Mouse (Mus musculus) forebrain, embryonic 16.5 days (tissue): Measurements from ENCODE around the gene Dpp9. TPM values are rescaled to one million over a fixed set of nuclear protein-coding genes. Genes with fewer than 3 reads are reported as not detected.
"Not testable (repeated sequence)": the region's sequence is repeated elsewhere in the genome, so short reads cannot be mapped to it uniquely, and the experiment has no call there.

Experiments used
- ATAC-seq: fragments of 200-750 bp; cut with Nextera tagmentation; 2 replicates; pipeline ENCODE4 v1.8.0; 2017; ENCODE audit warnings: mild to moderate bottlenecking, moderate library complexity
- H3K27ac ChIP-seq: fragments of 300-500 bp; sonication (generic); 2 replicates; pipeline ENCODE4 v1.5.1; 2014; ENCODE audit warnings: low read length, control low read depth
- H3K27me3 ChIP-seq: fragments of 300-500 bp; sonication (generic); replicated peaks from 2 replicates; pipeline ENCODE4 v1.6.1; 2014; ENCODE audit warnings: low read length; ENCODE audit not compliant: control insufficient read depth, insufficient read depth
- H3K36me3 ChIP-seq: fragments of 300-500 bp; sonication (generic); 2 replicates; pipeline ENCODE4 v1.6.1; 2014; ENCODE audit not compliant: control insufficient read depth, insufficient read depth
- H3K4me1 ChIP-seq: fragments of 300-500 bp; sonication (generic); replicated peaks from 2 replicates; pipeline ENCODE4 v1.6.1; 2014; ENCODE audit warnings: low read length; ENCODE audit not compliant: control insufficient read depth, insufficient read depth
- H3K4me2 ChIP-seq: fragments of 300-500 bp; sonication (generic); 2 replicates; pipeline ENCODE4 v1.6.1; 2014; ENCODE audit warnings: mild to moderate bottlenecking, low read length, control low read depth
- H3K4me3 ChIP-seq: fragments of 300-500 bp; sonication (generic); replicated peaks from 2 replicates; pipeline ENCODE4 v1.5.1; 2014; ENCODE audit warnings: mild to moderate bottlenecking, low read length, control low read depth
- H3K9ac ChIP-seq: fragments of 300-500 bp; sonication (generic); replicated peaks from 2 replicates; pipeline ENCODE4 v1.6.1; 2014; ENCODE audit warnings: low read depth, low read length, control low read depth
- H3K9me3 ChIP-seq: fragments of 300-500 bp; sonication (generic); 2 replicates; pipeline ENCODE4 v1.6.1; 2016; ENCODE audit warnings: low read length; ENCODE audit not compliant: control insufficient read depth
- WGBS: fragments of 180-500 bp; shearing (Covaris S2); extraction: QIAGEN DNeasy Blood & Tissue Kit; methylation state at CpG from one replicate; pipeline ENCODE4 v1.1.7; 2014; 5-methylcytosine and 5-hydroxymethylcytosine counted together
- polyA plus RNA-seq: library from polyadenylated mRNA; unstranded; fragments of >200 nt; fragmentation: Nextera tagmentation; extraction: Ambion mirVana; gene quantifications from 2 replicates; pipeline ENCODE4 v1.2.1, GENCODE M21; 2015

The Dpp9 gene
- 32.1 and 32.3 TPM in 2 replicates for polyA plus RNA-seq

DNA sequence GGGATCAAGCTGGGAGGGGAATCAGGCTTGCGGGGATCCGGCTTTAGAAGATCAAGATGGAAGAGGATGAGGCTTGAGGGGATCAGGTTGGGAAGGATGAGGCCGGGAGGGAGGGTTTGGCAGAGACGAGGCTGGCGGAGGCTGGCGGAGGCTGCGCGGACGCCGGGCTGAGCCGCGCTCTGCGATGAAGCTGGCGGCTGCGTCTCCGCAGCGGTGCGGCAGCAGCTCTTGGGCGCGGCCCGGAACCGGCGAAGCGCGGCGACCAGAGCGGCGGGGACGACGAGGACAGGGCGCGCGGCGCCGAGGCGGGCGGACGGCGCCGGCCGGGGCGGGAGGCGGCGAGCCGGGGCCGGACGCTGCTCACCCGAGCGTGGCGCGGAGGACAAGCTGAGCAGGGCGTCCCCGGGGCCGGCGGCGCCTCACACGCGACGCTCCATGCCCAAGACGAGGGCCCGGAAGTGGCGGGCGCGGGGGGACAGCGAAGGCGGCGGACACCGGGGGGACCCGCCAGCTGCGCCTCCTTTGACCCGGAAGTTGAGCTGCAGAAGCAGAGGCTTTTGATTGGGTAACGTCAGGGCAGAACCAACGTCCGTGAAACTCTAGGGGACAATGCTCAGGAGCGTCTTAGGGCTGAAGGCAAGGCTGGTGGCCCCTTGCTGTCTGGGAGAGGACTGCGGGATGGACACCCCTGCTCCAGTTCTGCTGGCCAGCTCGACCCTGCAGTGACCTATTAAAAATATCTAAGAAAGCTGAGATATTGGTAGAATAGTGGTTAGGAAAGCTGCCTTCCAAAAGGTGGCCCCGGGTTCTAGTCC lies at the start of gene Dpp9:
Gene Dpp9, minus strand, starts transcription at position 529 of the 815 bp plus-strand sequence.
- Histone ChIP-seq H3K27ac (peak within 1 kb of the TSS; percentile 86), H3K4me2 (peak within 1 kb of the TSS; percentile 95), H3K9me3 (no peaks in the 10 kb centered on the region), H3K4me3 (peak within 1 kb of the TSS; percentile 85), H3K27me3 (no peaks in the 10 kb centered on the region), H3K36me3 (no peaks in the 10 kb centered on the region), H3K4me1 (peaks cover 31% of the 10 kb centered on the region), H3K9ac (peak within 1 kb of the TSS; percentile 85)
- peak; percentile 99 for ATAC-seq
- under 1% methylated on average over 75 of the region's 78 CpGs for WGBS

DNA sequence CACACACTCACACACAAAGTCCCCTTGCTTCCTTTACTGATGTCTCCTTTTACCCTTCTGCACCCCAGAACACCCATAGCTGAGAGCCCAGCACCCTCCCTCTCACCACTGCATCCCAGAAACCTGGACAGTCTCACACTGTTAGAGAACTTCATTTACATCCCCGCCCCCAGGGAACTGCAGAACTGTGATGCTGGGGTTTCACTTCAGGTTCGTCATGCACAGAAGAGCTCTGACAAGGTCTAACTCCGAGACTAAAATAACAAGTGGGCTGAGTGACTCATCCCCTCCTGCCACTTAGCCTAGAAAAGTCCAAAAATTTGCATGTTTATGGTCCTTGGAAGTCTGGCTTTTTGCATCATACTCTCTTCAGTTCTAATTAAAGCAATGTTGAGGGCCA lies 47.6 kb upstream of the Dpp9 start:
- Histone ChIP-seq H3K4me1 (peaks cover 16% of the 10 kb centered on the region), H3K27ac (no peak overlapping the region), H3K27me3 (no peaks in the 10 kb centered on the region), H3K36me3 (no peaks in the 10 kb centered on the region; the same call in 1 of the 2 replicates), H3K9me3 (no peaks in the 10 kb centered on the region), H3K9ac (no peak overlapping the region), H3K4me3 (no peak overlapping the region), H3K4me2 (no peak overlapping the region)
- 74% methylated on average over 3 of the region's 3 CpGs for WGBS
- no peak for ATAC-seq

DNA sequence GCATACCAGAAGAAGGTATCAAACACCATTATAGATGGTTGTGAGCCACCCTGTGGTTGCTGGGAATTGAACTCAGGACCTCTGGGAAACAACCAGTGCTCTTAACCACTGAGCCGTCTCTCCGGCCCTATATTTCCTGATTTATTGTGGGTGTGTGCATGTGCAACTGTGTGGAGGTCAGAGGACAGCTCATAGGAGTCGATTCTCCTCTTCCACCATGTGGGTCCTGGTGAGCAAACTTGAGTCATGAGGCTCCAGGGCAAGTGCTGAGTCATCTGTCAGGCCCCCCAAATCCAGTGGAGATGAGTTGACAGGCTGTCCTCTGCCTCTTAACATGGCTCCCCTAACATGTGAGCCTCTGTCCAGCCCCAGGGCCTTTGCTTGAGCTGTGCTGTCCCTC lies 47.2 kb upstream of the Dpp9 start:
- H3K36me3 ChIP-seq, result peaks cover 2% of the 10 kb centered on the region
- no peak overlapping the region for H3K27ac ChIP-seq
- H3K4me1 ChIP-seq, result peaks cover 20% of the 10 kb centered on the region
- no peaks in the 10 kb centered on the region for H3K27me3 ChIP-seq
- H3K9ac ChIP-seq, result no peak overlapping the region
- WGBS, result 94% methylated on average over 3 of the region's 3 CpGs
- H3K4me3 ChIP-seq, result no peak overlapping the region
- ATAC-seq, result no peak
- H3K4me2 ChIP-seq, result no peak overlapping the region
- no peaks in the 10 kb centered on the region for H3K9me3 ChIP-seq

DNA sequence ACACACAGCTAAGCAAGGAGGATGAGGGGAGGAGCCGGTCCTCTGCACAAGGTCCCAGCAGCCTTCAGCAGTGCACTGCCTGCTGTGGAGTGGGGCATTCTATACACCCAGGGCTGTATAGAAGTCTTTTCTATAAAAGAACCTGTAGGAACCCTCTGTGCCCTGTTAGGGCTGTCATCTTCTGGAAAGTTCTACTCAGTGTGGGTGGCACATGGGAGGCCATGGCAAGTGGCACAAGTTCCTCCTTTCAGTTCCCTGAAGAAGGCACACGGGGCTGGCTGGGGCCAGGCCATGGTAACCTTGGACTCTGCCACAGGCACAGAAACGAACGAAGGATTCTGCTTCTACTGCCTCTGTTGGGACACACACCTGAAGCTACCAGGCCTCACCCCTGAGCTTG lies 46.3 kb upstream of the Dpp9 start:
- Histone ChIP-seq H3K4me3 (no peak overlapping the region), H3K9me3 (no peaks in the 10 kb centered on the region), H3K4me2 (no peak overlapping the region), H3K27me3 (no peaks in the 10 kb centered on the region), H3K4me1 (peaks cover 28% of the 10 kb centered on the region), H3K27ac (no peak overlapping the region), H3K9ac (no peak overlapping the region), H3K36me3 (peaks cover 3% of the 10 kb centered on the region)
- WGBS, result 92% methylated on average over 4 of the region's 4 CpGs
- ATAC-seq, result no peak

DNA sequence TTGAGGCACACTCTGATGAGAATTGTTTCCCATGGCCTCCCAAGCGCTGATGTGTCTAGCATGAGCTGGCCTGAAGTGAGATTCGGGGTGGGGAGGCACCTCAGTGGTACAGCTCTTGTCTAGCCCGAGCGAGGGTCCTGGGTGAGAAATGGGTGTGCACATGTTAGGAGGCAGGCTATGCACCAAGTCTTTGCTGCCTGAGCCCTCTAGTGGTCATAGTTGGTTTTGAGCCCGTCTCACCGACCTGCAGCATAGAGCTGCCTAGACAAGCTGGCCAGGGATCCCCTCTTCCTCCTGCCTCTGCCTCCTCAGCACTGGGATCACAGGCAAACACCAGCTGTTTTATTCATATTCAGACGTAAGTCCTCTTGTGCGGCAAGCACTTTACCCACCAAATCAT lies 45.3 kb upstream of the Dpp9 start:
- ATAC-seq, result peak; percentile 57
- Histone ChIP-seq H3K27ac (no peak overlapping the region), H3K27me3 (no peaks in the 10 kb centered on the region), H3K4me3 (no peak overlapping the region), H3K4me1 (peaks cover 33% of the 10 kb centered on the region), H3K9me3 (no peaks in the 10 kb centered on the region), H3K4me2 (no peak overlapping the region), H3K9ac (no peak overlapping the region), H3K36me3 (peaks cover 5% of the 10 kb centered on the region)
- WGBS, result 19% methylated on average over 8 of the region's 8 CpGs

DNA sequence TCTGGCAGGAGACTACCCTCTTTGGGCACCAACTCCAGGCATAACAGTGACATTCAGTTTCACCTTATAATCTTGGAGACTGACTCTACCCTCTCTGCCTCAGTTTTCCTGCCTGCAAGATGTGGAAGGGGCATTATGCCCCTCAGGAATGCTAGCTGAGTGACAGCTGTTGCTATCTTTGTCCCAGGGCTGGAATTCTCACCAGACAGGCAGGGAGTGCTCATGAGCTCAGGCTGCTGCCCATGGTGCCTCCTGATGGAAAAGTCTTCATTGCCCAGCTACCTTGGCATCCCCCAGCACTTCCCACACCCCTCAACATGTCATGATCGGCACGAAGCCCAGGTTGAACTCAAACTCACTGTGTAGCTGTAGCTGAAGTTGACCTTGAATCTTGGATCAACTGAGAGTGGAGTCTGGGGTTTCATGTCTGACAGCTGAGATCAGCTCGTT lies 44.0 kb upstream of the Dpp9 start:
- Histone ChIP-seq H3K9me3 (no peaks in the 10 kb centered on the region), H3K4me3 (no peak overlapping the region), H3K4me1 (peaks cover 44% of the 10 kb centered on the region), H3K4me2 (no peak overlapping the region), H3K9ac (no peak overlapping the region), H3K27me3 (no peaks in the 10 kb centered on the region), H3K27ac (no peak overlapping the region), H3K36me3 (peaks cover 8% of the 10 kb centered on the region)
- WGBS, result 89% methylated on average over 3 of the region's 3 CpGs
- no peak for ATAC-seq

DNA sequence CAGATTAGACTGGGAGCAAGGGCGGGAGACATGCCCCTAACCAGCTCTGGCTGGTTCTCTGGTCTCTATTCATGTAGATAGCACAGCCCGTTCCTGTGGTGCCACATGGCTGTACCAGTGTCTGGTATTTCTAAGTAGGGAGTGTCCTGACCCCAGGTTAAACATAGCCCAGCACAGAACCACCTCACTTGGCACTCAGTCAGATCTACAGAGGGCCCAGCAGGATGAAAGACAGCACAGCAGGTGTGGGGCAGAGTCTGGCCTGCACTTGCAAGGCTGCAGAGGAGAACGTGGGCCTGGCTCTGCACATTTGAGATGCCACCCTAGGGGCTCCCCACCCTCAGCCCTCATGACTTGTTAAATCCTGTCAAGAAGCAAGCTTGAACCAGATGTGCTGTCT lies 42.5 kb upstream of the Dpp9 start:
- H3K4me2 ChIP-seq, result no peak overlapping the region
- H3K4me3 ChIP-seq, result no peak overlapping the region
- H3K27ac ChIP-seq, result no peak overlapping the region
- no peak for ATAC-seq
- peaks cover 47% of the 10 kb centered on the region for H3K4me1 ChIP-seq
- H3K9ac ChIP-seq, result no peak overlapping the region
- H3K36me3 ChIP-seq, result peaks cover 8% of the 10 kb centered on the region
- H3K27me3 ChIP-seq, result no peaks in the 10 kb centered on the region
- no peaks in the 10 kb centered on the region for H3K9me3 ChIP-seq
- 78% methylated on average over 3 of the region's 3 CpGs for WGBS

DNA sequence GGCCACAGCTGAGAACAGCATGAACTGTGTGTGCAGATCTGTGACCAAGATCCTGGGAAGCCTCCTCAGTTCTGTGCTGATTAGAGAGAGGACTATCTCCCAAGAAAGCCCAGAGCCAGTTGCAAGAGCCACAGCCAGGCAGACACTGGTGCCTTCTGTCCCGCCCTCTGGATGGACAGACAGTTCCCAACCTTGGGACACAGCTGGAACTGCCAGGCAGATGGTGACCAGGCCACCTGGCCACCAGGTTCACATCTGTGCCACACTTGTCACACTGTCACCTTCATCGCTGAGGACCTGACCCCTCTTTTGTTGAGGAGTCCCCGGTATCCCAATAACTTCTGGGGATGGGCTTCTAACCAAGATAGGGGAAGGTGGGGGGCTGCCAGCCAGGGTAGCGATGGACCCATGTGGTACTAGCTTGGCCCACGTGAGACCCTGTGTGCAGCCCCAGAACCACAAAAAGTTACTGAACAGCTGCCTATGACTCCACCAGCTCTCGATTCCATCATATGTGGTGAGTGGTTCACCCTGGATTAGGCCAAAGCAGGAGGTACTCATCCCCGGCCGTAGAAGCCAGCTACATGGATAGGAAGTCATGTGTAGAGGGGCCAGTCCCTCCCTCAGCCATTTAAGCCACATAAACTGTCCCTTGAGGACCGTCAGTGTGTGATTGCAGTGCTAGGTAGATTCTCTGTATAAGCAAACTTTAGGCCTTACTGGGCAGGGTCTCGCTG lies 40.8 kb upstream of the Dpp9 start:
- H3K4me1 ChIP-seq, result peaks cover 51% of the 10 kb centered on the region
- H3K4me3 ChIP-seq, result no peak overlapping the region
- no peaks in the 10 kb centered on the region for H3K27me3 ChIP-seq
- no peak overlapping the region for H3K4me2 ChIP-seq
- no peak for ATAC-seq
- WGBS, result 93% methylated on average over 10 of the region's 10 CpGs
- H3K27ac ChIP-seq, result no peak overlapping the region
- H3K9me3 ChIP-seq, result no peaks in the 10 kb centered on the region
- H3K36me3 ChIP-seq, result peaks cover 8% of the 10 kb centered on the region
- H3K9ac ChIP-seq, result no peak overlapping the region

DNA sequence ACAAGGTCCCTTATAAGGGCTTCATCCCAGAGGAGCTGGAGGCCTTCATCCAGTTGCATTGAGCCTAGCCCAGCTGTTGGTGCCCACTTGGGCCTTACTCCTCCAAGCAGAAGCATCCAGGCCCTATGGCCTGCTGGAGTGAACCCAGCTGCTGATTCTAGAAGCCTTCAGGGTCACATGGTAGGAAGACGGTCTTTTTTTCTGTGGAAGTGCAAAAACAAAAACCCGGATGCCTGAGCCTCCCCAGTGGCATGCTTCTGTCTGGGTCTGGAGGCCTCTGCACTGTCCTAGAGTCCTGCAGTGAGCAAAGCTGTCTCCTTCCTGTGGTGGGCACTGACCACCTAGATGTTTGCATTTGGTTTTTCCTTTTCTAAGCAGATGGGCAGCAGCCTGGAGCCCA lies 40.1 kb upstream of the Dpp9 start:
- not testable (repeated sequence) for H3K9ac ChIP-seq, H3K4me2 ChIP-seq, H3K27me3 ChIP-seq, H3K36me3 ChIP-seq, H3K4me3 ChIP-seq, H3K9me3 ChIP-seq, H3K27ac ChIP-seq, ATAC-seq
- WGBS, result 70% methylated on average over 2 of the region's 2 CpGs
- peaks cover 51% of the 10 kb centered on the region for H3K4me1 ChIP-seq
